Mouse (Mus musculus): Measurements from ENCODE around the gene Selenoh. TPM values are rescaled to one million over a fixed set of nuclear protein-coding genes. Genes with fewer than 3 reads are reported as not detected.
A peak's percentile ranks its signal among the peaks of the same experiment; 100 is the strongest.

The Selenoh gene
- total RNA-seq, 1 experiment = 589 TPM

DNA sequence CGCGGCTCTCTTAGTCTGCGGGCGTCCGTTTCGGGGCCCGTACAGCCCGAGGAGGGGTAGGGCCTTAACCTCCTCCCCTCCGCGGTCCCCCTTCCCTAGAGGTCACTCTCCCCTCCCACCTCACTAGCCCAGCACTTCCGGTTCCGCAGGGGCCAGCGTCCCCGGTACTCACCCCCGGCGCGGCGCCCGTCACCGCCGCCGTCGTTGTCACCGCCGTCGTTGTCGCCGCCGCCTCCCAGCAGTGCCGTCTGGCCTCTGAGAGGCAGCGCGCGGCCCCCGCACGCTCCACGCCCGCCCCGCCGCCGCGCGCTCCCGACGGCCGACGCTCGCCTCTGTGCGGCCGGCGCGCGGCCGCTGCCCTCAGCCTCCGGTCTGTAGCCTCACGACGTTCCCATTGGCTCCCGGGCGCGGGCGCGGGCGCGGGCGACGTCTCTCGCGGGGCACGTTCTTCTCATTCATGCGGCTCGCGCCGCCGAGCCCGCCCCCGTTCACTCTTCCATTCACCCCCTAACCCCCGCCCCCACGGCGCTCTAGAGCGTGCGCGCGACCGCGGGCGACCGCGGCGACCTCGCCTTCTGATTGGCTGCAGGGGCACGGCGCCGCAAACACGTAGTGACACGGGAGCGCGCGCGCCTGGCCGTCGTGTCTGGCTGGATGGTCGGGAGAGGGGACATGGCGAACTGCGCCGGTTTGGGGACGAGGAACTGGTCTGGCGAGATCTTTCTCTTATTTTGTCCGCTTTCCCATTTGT lies 44.4 kb upstream of the Selenoh start, which contains the start of gene Zdhhc5:
TSS of gene Zdhhc5 (minus strand) at position 370 of the 751 bp plus-strand sequence.
- peak within 1 kb of the TSS; percentile 88 for H3K27ac ChIP-seq (ENCODE audit: insufficient read depth, low read depth, low read length, poor library complexity, severe bottlenecking)
- peaks cover 3 to 5% of the 10 kb centered on the region in 2 experiments; a peak in 3 of 4 replicates for H3K4me1 ChIP-seq (ENCODE audit: control insufficient read depth in 2 of 2, insufficient read depth in 2 of 2, low read length in 2 of 2, poor library complexity in 1 of 2)
- H3K4me3 ChIP-seq (ENCODE audit: insufficient read depth in 1 of 2, low read depth in 1 of 2, low read length in 2 of 2, poor library complexity in 1 of 2, severe bottlenecking in 1 of 2) = peak within 1 kb of the TSS; percentile 84 to 90
- peak; percentile 97 for DNase-seq (ENCODE audit: low read depth, low spot score)
- peaks cover 2% of the 10 kb centered on the region for H3K36me3 ChIP-seq (ENCODE audit: control insufficient read depth, insufficient read depth, low read length, poor library complexity, severe bottlenecking)
- peak within 1 kb of the TSS; percentile 85 for H3K9ac ChIP-seq (ENCODE audit: insufficient read depth, low read depth, low read length, poor library complexity, severe bottlenecking)
- no peak for TF ChIP-seq HCFC1 (IDR thresholded peaks at IDR 0.05; ENCODE audit: borderline replicate concordance, insufficient read depth, low read length)
- peak; percentile 35; the same call in 1 of the 2 replicates for TF ChIP-seq CHD2 (IDR thresholded peaks at IDR 0.05; ENCODE audit: low read depth, low read length)
- no peaks in the 10 kb centered on the region for H3K9me3 ChIP-seq (ENCODE audit: control insufficient read depth, insufficient read depth, low read depth, low read length)
- in situ Hi-C loops (cut with MboI; ENCODE audit: low sequenced_read_pairs in 2 of 2, unreplicated experiment in 2 of 2) = no loop called here

DNA sequence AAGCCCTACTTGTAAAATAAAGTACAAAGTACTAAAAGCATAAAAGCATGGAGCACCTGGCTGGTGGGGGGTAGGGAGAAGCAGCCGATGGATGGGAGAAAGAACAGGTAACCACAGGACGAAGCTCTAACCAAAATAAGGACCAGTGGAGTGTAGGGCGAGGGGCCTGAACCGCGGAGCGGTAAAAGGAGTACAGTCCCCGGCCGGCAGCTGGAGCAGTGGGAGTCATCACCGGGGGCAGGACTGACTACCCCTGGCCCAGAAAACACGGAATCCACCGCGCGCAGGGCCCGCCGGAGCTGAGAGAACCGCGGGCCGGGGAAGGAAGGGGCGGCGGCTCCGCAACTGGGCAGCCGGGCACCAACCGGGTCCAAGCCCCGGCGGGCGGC lies 43.8 kb upstream of the Selenoh start:
- peaks cover 2% of the 10 kb centered on the region for H3K36me3 ChIP-seq (ENCODE audit: control insufficient read depth, insufficient read depth, low read length, poor library complexity, severe bottlenecking)
- peak overlapping the region; percentile 85 for H3K9ac ChIP-seq (ENCODE audit: insufficient read depth, low read depth, low read length, poor library complexity, severe bottlenecking)
- peak overlapping the region; percentile 88 for H3K27ac ChIP-seq (ENCODE audit: insufficient read depth, low read depth, low read length, poor library complexity, severe bottlenecking)
- peaks cover 3 to 5% of the 10 kb centered on the region in 2 experiments; a peak in 3 of 4 replicates for H3K4me1 ChIP-seq (ENCODE audit: control insufficient read depth in 2 of 2, insufficient read depth in 2 of 2, low read length in 2 of 2, poor library complexity in 1 of 2)
- H3K4me3 ChIP-seq (ENCODE audit: insufficient read depth in 1 of 2, low read depth in 1 of 2, low read length in 2 of 2, poor library complexity in 1 of 2, severe bottlenecking in 1 of 2) = peak overlapping the region; percentile 84 to 87
- in situ Hi-C loops (cut with MboI; ENCODE audit: low sequenced_read_pairs in 2 of 2, unreplicated experiment in 2 of 2) = no loop called here
- H3K9me3 ChIP-seq (ENCODE audit: control insufficient read depth, insufficient read depth, low read depth, low read length) = no peaks in the 10 kb centered on the region
- TF ChIP-seq MAFK (IDR thresholded peaks at IDR 0.05; ENCODE audit: insufficient read depth, low read depth, low read length) = no peak
- TF ChIP-seq CHD2 (IDR thresholded peaks at IDR 0.05; ENCODE audit: low read depth, low read length) = no peak
- no peak for TF ChIP-seq HCFC1 (IDR thresholded peaks at IDR 0.05; ENCODE audit: borderline replicate concordance, insufficient read depth, low read length)
- 0 out of 2 replicates have a peak, but pooled peaks have one; percentile 16 for TF ChIP-seq ZNF384 (IDR thresholded peaks at IDR 0.05; ENCODE audit: low read depth, low read length)
- DNase-seq (ENCODE audit: low read depth, low spot score) = no peak

DNA sequence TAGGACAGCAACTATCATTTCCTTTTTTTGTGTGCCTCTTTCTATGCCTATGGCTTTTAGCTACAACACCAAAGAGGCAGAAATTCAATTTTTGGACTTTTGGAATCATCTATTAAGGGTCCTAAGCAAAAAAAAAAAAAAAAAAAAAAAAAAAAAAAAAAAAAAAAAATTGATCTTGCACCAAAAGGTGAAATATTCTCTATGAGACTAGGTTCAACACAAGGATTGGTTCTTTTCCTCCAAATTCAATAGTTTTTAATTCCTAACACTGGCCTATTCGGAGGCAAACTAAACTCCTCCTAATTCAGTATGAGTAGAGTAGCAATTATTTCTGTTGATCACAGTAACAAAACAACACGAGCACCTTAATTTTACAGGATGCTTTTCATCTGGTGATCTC lies 41.3 kb upstream of the Selenoh start:
- in situ Hi-C loops (cut with MboI; ENCODE audit: low sequenced_read_pairs in 2 of 2, unreplicated experiment in 2 of 2) = no loop called here
- Histone ChIP-seq H3K4me3 (ENCODE audit: insufficient read depth in 1 of 2, low read depth in 1 of 2, low read length in 2 of 2, poor library complexity in 1 of 2, severe bottlenecking in 1 of 2) (no peak overlapping the region), H3K9me3 (ENCODE audit: control insufficient read depth, insufficient read depth, low read depth, low read length) (no peaks in the 10 kb centered on the region), H3K4me1 (ENCODE audit: control insufficient read depth in 2 of 2, insufficient read depth in 2 of 2, low read length in 2 of 2, poor library complexity in 1 of 2) (peaks cover 5% of the 10 kb centered on the region in 2 experiments), H3K9ac (ENCODE audit: insufficient read depth, low read depth, low read length, poor library complexity, severe bottlenecking) (no peak overlapping the region), H3K27ac (ENCODE audit: insufficient read depth, low read depth, low read length, poor library complexity, severe bottlenecking) (no peak overlapping the region), H3K36me3 (ENCODE audit: control insufficient read depth, insufficient read depth, low read length, poor library complexity, severe bottlenecking) (peaks cover 2% of the 10 kb centered on the region)
- TF ChIP-seq ZC3H11A (IDR thresholded peaks at IDR 0.05; ENCODE audit: borderline replicate concordance, low read depth, low read length) (no peak), CHD2 (IDR thresholded peaks at IDR 0.05; ENCODE audit: low read depth, low read length) (no peak), HCFC1 (IDR thresholded peaks at IDR 0.05; ENCODE audit: borderline replicate concordance, insufficient read depth, low read length) (no peak), ZNF384 (IDR thresholded peaks at IDR 0.05; ENCODE audit: low read depth, low read length) (peak; percentile 72), MAFK (IDR thresholded peaks at IDR 0.05; ENCODE audit: insufficient read depth, low read depth, low read length) (no peak)
- no peak for DNase-seq (ENCODE audit: low read depth, low spot score)

DNA sequence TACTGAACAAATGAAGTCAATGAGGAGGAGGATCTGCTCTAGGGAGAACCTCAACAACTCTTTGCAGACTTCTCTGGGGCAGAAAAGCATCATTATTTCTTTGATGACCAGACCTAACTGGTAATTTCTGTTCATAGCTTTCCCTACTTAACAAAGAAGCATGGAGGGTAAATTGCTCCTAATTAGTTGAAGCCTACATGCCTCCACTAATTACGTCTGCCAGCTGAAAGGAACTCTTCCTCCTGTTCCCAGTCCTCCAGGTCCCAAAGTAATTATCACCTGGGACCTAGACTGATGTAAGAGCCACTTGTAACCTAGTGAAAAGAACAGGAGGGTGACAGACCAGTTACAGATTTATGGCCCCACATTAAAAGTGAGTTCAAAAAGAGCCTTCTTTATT lies 37.0 kb upstream of the Selenoh start:
- H3K27ac ChIP-seq (ENCODE audit: insufficient read depth, low read depth, low read length, poor library complexity, severe bottlenecking) = no peak overlapping the region
- in situ Hi-C loops (cut with MboI; ENCODE audit: low sequenced_read_pairs in 2 of 2, unreplicated experiment in 2 of 2) = no loop called here
- peaks cover 2% of the 10 kb centered on the region for H3K36me3 ChIP-seq (ENCODE audit: control insufficient read depth, insufficient read depth, low read length, poor library complexity, severe bottlenecking)
- DNase-seq (ENCODE audit: low read depth, low spot score) = no peak
- no peak for TF ChIP-seq MAFK (IDR thresholded peaks at IDR 0.05; ENCODE audit: insufficient read depth, low read depth, low read length)
- TF ChIP-seq ZC3H11A (IDR thresholded peaks at IDR 0.05; ENCODE audit: borderline replicate concordance, low read depth, low read length) = no peak
- no peak for TF ChIP-seq CHD2 (IDR thresholded peaks at IDR 0.05; ENCODE audit: low read depth, low read length)
- no peak for TF ChIP-seq ZNF384 (IDR thresholded peaks at IDR 0.05; ENCODE audit: low read depth, low read length)
- H3K9me3 ChIP-seq (ENCODE audit: control insufficient read depth, insufficient read depth, low read depth, low read length) = no peaks in the 10 kb centered on the region
- H3K9ac ChIP-seq (ENCODE audit: insufficient read depth, low read depth, low read length, poor library complexity, severe bottlenecking) = no peak overlapping the region
- H3K4me3 ChIP-seq (ENCODE audit: insufficient read depth in 1 of 2, low read depth in 1 of 2, low read length in 2 of 2, poor library complexity in 1 of 2, severe bottlenecking in 1 of 2) = no peak overlapping the region
- peaks cover 2 to 3% of the 10 kb centered on the region in 2 experiments; a peak in 3 of 4 replicates for H3K4me1 ChIP-seq (ENCODE audit: control insufficient read depth in 2 of 2, insufficient read depth in 2 of 2, low read length in 2 of 2, poor library complexity in 1 of 2)

All from ES-E14 (cell line).